ENCODE assay signal across 18 mouse cellular contexts in genomic region chr8:64515923-64516322, GRCm38 (mm10).
A peak's percentile ranks its signal among the peaks of the same experiment; 100 is the strongest.
DNase-seq lines count a peak whose midpoint lies in the region; ATAC-seq lines count a peak whose summit lies in the region.
"Had no signal": no experiment of that assay in that cellular context is flagged by ENCODE, and none has a peak within 500 bp of the region (broad histone marks: within the 10 kb centered on the region; RNA-seq: fewer than 3 reads in every experiment).

No protein-coding gene starts in this region.

- H3K9ac ChIP-seq in kidney, embryonic 14.5 days (ENCODE audit: low read depth, low read length): no peak overlapping the region
- no peak overlapping the region for H3K9ac ChIP-seq in liver, embryonic 12.5 days
- H3K9ac ChIP-seq: forebrain, embryonic 12.5 days; hindbrain, embryonic 15.5 days; intestine, embryonic 15.5 days had no signal

- H3K4me1 ChIP-seq in heart, embryonic 10.5 days: no peaks in the 10 kb centered on the region
- no peaks in the 10 kb centered on the region for H3K4me1 ChIP-seq in kidney, embryonic 14.5 days (ENCODE audit: control insufficient read depth, insufficient read depth, low read length)
- H3K4me1 ChIP-seq in liver, embryonic 12.5 days: no peaks in the 10 kb centered on the region
- H3K4me1 ChIP-seq: forebrain, embryonic 12.5 days; hindbrain, embryonic 15.5 days; intestine, embryonic 15.5 days had no signal

- H3K36me3 ChIP-seq in heart, embryonic 10.5 days: no peaks in the 10 kb centered on the region
- H3K36me3 ChIP-seq in kidney, embryonic 14.5 days (ENCODE audit: control insufficient read depth, insufficient read depth, low read length): no peaks in the 10 kb centered on the region
- H3K36me3 ChIP-seq in liver, embryonic 12.5 days: no peaks in the 10 kb centered on the region
- H3K36me3 ChIP-seq: forebrain, embryonic 12.5 days; hindbrain, embryonic 15.5 days; intestine, embryonic 15.5 days had no signal

- DNase-seq in heart, adult 11 months: peak; percentile 94
- DNase-seq in heart, embryonic 10.5 days (ENCODE audit: low spot score): no peak
- peak; percentile 5 to 40 for DNase-seq in kidney, postnatal 25 days
- DNase-seq in heart, postnatal 10 days: peak; percentile 18 to 39
- peak; percentile 4 for DNase-seq in skeletal muscle tissue, adult 2 months (ENCODE audit: low read depth, low spot score)
- DNase-seq: adrenal gland, postnatal 25 days; B cell, adult 2 months; cerebellum, adult 11-12 months; cerebellum, postnatal 25 days; lung, adult 2 months; lung, postnatal 36 days; right cerebral cortex, postnatal 4 days had no signal

- H3K4me2 ChIP-seq in kidney, embryonic 14.5 days (replicated peaks; ENCODE audit: low read depth, low read length): no peak overlapping the region
- no peak overlapping the region for H3K4me2 ChIP-seq in liver, embryonic 12.5 days
- H3K4me2 ChIP-seq: forebrain, embryonic 12.5 days; hindbrain, embryonic 15.5 days; intestine, embryonic 15.5 days; liver, embryonic 11.5 days had no signal

- no peaks in the 10 kb centered on the region for H3K27me3 ChIP-seq in heart, embryonic 10.5 days (ENCODE audit: insufficient read depth, poor library complexity, severe bottlenecking)
- H3K27me3 ChIP-seq in kidney, embryonic 14.5 days (ENCODE audit: control insufficient read depth, insufficient read depth, low read length): no peaks in the 10 kb centered on the region
- no peaks in the 10 kb centered on the region for H3K27me3 ChIP-seq in liver, embryonic 12.5 days (replicated peaks)
- H3K27me3 ChIP-seq: forebrain, embryonic 12.5 days; hindbrain, embryonic 15.5 days; intestine, embryonic 15.5 days had no signal

- H3K27ac ChIP-seq in heart, embryonic 10.5 days: no peak overlapping the region
- no peak overlapping the region for H3K27ac ChIP-seq in kidney, embryonic 14.5 days (ENCODE audit: low read depth, low read length)
- no peak overlapping the region for H3K27ac ChIP-seq in liver, embryonic 12.5 days
- H3K27ac ChIP-seq: forebrain, embryonic 12.5 days; hindbrain, embryonic 15.5 days; intestine, embryonic 15.5 days had no signal

- no peak overlapping the region for H3K4me3 ChIP-seq in heart, embryonic 10.5 days
- no peak overlapping the region for H3K4me3 ChIP-seq in kidney, embryonic 14.5 days (ENCODE audit: low read length)
- H3K4me3 ChIP-seq in liver, embryonic 12.5 days: no peak overlapping the region
- H3K4me3 ChIP-seq: forebrain, embryonic 12.5 days; hindbrain, embryonic 15.5 days; intestine, embryonic 15.5 days had no signal

- intact Hi-C loops in heart, postnatal 10 days (cut with DNase I): no loop called here

- H3K9me3 ChIP-seq in heart, embryonic 10.5 days: no peaks in the 10 kb centered on the region
- no peaks in the 10 kb centered on the region for H3K9me3 ChIP-seq in kidney, embryonic 14.5 days (ENCODE audit: control insufficient read depth, low read length)
- no peaks in the 10 kb centered on the region for H3K9me3 ChIP-seq in liver, embryonic 12.5 days (replicated peaks)
- H3K9me3 ChIP-seq: hindbrain, embryonic 15.5 days; intestine, embryonic 15.5 days had no signal

- ATAC-seq in kidney, embryonic 14.5 days (ENCODE audit: low FRiP score, low TSS enrichment): no peak
- no peak for ATAC-seq in liver, embryonic 12.5 days
- ATAC-seq: intestine, embryonic 15.5 days had no signal

- WGBS in heart, embryonic 10.5 days: 82% methylated on average over 5 of the region's 5 CpGs
- WGBS in kidney, embryonic 14.5 days: 69% methylated on average over 5 of the region's 5 CpGs
- whole genome bisulfite sequencing in liver, embryonic 12.5 days (ENCODE audit: insufficient replicate concordance): 64% methylated on average over 5 of the region's 5 CpGs
